Mouse (Mus musculus) embryonic fibroblast, embryonic 13.5 days (primary cell): ENCODE results near the gene Il10.

Source experiments
- CTCF ChIP-seq: IDR thresholded peaks from 2 replicates; pipeline ENCODE4 v1.5.1; 2011; ENCODE audit warnings: mild to moderate bottlenecking, control low read depth, low read length, moderate library complexity, borderline replicate concordance; ENCODE audit not compliant: insufficient read depth
- POLR2A ChIP-seq: IDR thresholded peaks from 2 replicates; pipeline ENCODE4 v1.6.1; 2011; ENCODE audit warnings: low read depth, mild to moderate bottlenecking, control low read depth, low read length, moderate library complexity

DNA sequence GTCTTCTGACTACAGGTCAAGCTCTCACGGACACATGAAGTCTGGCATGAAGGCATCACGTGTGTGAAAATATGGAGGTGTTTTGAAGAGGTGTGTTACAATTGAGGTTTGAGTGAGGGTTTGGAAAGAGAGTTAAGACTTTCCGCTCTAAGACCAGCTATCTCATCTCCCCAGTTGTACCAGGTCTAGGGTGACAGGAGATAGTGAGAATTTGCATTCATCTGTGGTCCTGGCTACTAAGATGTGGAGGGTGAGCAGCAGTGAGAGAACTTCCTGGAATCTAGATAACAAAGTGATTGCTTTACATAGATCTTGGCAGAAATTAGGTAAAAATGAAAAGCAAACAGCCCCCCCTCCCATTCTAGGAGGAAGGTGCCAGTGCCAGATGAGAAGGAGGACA, 9.6 kb downstream of the Il10 start:
- TF ChIP-seq CTCF (no peak), POLR2A (no peak)
